Mouse (Mus musculus) hindbrain, embryonic 14.5 days (tissue): ENCODE results near the gene Olfr307. TPM values are rescaled to one million over a fixed set of nuclear protein-coding genes. Genes with fewer than 3 reads are reported as not detected.
"Not testable (repeated sequence)": the region's sequence is repeated elsewhere in the genome, so short reads cannot be mapped to it uniquely, and the experiment has no call there.

Experiments
- ATAC-seq: fragments of 200-750 bp; cut with Nextera tagmentation; 2 replicates; pipeline ENCODE4 v1.8.0; 2017; ENCODE audit warnings: moderate number of reproducible peaks, mild to moderate bottlenecking, moderate TSS enrichment, moderate library complexity; ENCODE audit not compliant: low FRiP score
- DNase-seq: peaks from one replicate; pipeline ENCODE4 v3.0.0-alpha.2; 2015; ENCODE audit warnings: low spot score
- H3K27ac ChIP-seq: fragments of 300-500 bp; sonication (generic); 2 replicates; pipeline ENCODE4 v1.5.1; 2014; ENCODE audit warnings: mild to moderate bottlenecking, moderate library complexity
- H3K27me3 ChIP-seq: fragments of 300-500 bp; sonication (generic); 2 replicates; pipeline ENCODE4 v1.6.1; 2014; ENCODE audit warnings: mild to moderate bottlenecking, low read length, mixed read lengths; ENCODE audit not compliant: control insufficient read depth, insufficient read depth
- H3K36me3 ChIP-seq: fragments of 300-500 bp; sonication (generic); replicated peaks from 2 replicates; pipeline ENCODE4 v1.6.1; 2014; ENCODE audit not compliant: control insufficient read depth, insufficient read depth
- H3K4me1 ChIP-seq: fragments of 300-500 bp; sonication (generic); replicated peaks from 2 replicates; pipeline ENCODE4 v1.6.1; 2014; ENCODE audit warnings: antibody characterized with exemption, low read length, mixed read lengths; ENCODE audit not compliant: control insufficient read depth, insufficient read depth
- H3K4me2 ChIP-seq: fragments of 300-500 bp; sonication (generic); replicated peaks from 2 replicates; pipeline ENCODE4 v1.6.1; 2014; ENCODE audit warnings: mild to moderate bottlenecking, moderate library complexity
- H3K4me3 ChIP-seq: fragments of 300-500 bp; sonication (generic); replicated peaks from 2 replicates; pipeline ENCODE4 v1.5.1; 2014; ENCODE audit warnings: mild to moderate bottlenecking, low read length
- H3K9ac ChIP-seq: fragments of 300-500 bp; sonication (generic); 2 replicates; pipeline ENCODE4 v1.6.1; 2014
- H3K9me3 ChIP-seq: fragments of 300-500 bp; sonication (generic); 2 replicates; pipeline ENCODE4 v1.6.1; 2016; ENCODE audit warnings: low read length; ENCODE audit not compliant: control insufficient read depth
- WGBS: fragments of 180-500 bp; shearing (Covaris S2); extraction: QIAGEN DNeasy Blood & Tissue Kit; methylation state at CpG from one replicate; pipeline ENCODE4 v1.1.7; 2014; 5-methylcytosine and 5-hydroxymethylcytosine counted together
- polyA plus RNA-seq: library from polyadenylated mRNA; unstranded; fragments of >200 nt; fragmentation: Nextera tagmentation; extraction: Ambion mirVana; gene quantifications from 2 replicates; pipeline ENCODE4 v1.2.1, GENCODE M21; 2014

The Olfr307 gene
- polyA plus RNA-seq, result not detected in 2 replicates

GRCm38 (mm10) chr7:86337486-86337885, at the start of gene Olfr307:
TSS of gene Olfr307 (minus strand) at chr7:86337586.
- Histone ChIP-seq H3K4me3 (no peak within 1 kb of the TSS), H3K27me3 (no peaks in the 10 kb centered on the region), H3K9me3 (no peaks in the 10 kb centered on the region), H3K36me3 (no peaks in the 10 kb centered on the region), H3K4me1 (no peaks in the 10 kb centered on the region), H3K9ac (no peak within 1 kb of the TSS), H3K27ac (no peak within 1 kb of the TSS), H3K4me2 (no peak within 1 kb of the TSS)
- no peak for DNase-seq
- no peak for ATAC-seq
- 87% methylated on average over 1 of the region's 1 CpGs for WGBS

DNA sequence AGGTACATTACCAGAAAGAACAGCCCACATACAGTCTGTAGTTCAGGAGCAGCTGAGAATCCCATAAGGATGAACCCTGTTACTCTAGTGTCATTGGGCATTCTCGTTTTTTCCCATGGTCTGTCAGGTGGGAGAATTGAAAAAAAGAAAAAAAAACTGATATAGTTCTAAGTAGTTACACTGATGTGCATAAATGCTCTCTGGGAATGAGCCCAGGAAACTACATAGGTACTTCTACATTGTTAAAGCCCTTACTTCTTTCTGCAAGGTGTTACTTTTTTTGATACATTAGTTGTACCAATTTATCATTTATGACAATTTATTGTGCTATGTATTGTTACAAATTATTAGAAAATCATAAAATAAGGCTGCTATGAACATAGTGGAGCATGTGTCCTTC, 49.2 kb upstream of the Olfr307 start, which contains the start of gene Olfr304:
TSS of gene Olfr304 (minus strand) at position 101 of the 400 bp plus-strand sequence.
- no peak for ATAC-seq
- WGBS, result 77% methylated on average over 1 of the region's 1 CpGs

GRCm38 (mm10) chr7:86385769-86386168, 48.4 kb upstream of the Olfr307 start:
- WGBS, result 74% methylated on average over 3 of the region's 3 CpGs
- DNase-seq (no peak), ATAC-seq (no peak)

More for the DNA sequence above, 49.2 kb upstream of the Olfr307 start, which contains the start of gene Olfr304:
- Histone ChIP-seq H3K4me3 (no peak within 1 kb of the TSS), H3K36me3 (no peaks in the 10 kb centered on the region), H3K4me2 (no peak within 1 kb of the TSS), H3K9ac (no peak within 1 kb of the TSS), H3K4me1 (no peaks in the 10 kb centered on the region), H3K27ac (no peak within 1 kb of the TSS), H3K9me3 (no peaks in the 10 kb centered on the region), H3K27me3 (no peaks in the 10 kb centered on the region)
- DNase-seq, result no peak

GRCm38 (mm10) chr7:86366828-86367227, 29.4 kb upstream of the Olfr307 start, which contains the start of gene Olfr305:
TSS of gene Olfr305 (minus strand) at chr7:86366928.
- WGBS, result 89% methylated on average over 1 of the region's 1 CpGs
- H3K27me3 ChIP-seq, result no peaks in the 10 kb centered on the region
- ATAC-seq, result no peak
- no peaks in the 10 kb centered on the region for H3K36me3 ChIP-seq
- H3K4me3 ChIP-seq, result no peak within 1 kb of the TSS
- H3K4me1 ChIP-seq, result no peaks in the 10 kb centered on the region
- no peak within 1 kb of the TSS for H3K9ac ChIP-seq
- H3K4me2 ChIP-seq, result no peak within 1 kb of the TSS
- no peak within 1 kb of the TSS for H3K27ac ChIP-seq
- DNase-seq, result no peak
- no peaks in the 10 kb centered on the region for H3K9me3 ChIP-seq

More at GRCm38 (mm10) chr7:86385769-86386168, 48.4 kb upstream of the Olfr307 start:
- no peaks in the 10 kb centered on the region for H3K27me3 ChIP-seq
- no peak overlapping the region for H3K4me2 ChIP-seq
- H3K4me3 ChIP-seq, result no peak overlapping the region
- no peak overlapping the region for H3K9ac ChIP-seq
- H3K4me1 ChIP-seq, result no peaks in the 10 kb centered on the region
- H3K27ac ChIP-seq, result no peak overlapping the region
- no peaks in the 10 kb centered on the region for H3K9me3 ChIP-seq
- no peaks in the 10 kb centered on the region for H3K36me3 ChIP-seq

GRCm38 (mm10) chr7:86346296-86346695, 8.9 kb upstream of the Olfr307 start:
- not testable (repeated sequence) for ATAC-seq

GRCm38 (mm10) chr7:86344253-86344652, 6.9 kb upstream of the Olfr307 start:
- DNase-seq (no peak), ATAC-seq (no peak)
- Histone ChIP-seq H3K9me3 (0 out of 2 replicates have a peak, but pooled peaks cover 11% of the 10 kb centered on the region), H3K36me3 (no peaks in the 10 kb centered on the region), H3K9ac (no peak overlapping the region), H3K27ac (no peak overlapping the region), H3K4me2 (no peak overlapping the region), H3K4me3 (no peak overlapping the region), H3K27me3 (no peaks in the 10 kb centered on the region), H3K4me1 (no peaks in the 10 kb centered on the region)
- WGBS, result 71% methylated on average over 3 of the region's 3 CpGs

More at GRCm38 (mm10) chr7:86346296-86346695, 8.9 kb upstream of the Olfr307 start:
- H3K27ac ChIP-seq, H3K36me3 ChIP-seq, H3K4me1 ChIP-seq, H3K9ac ChIP-seq, H3K4me2 ChIP-seq, H3K27me3 ChIP-seq, H3K4me3 ChIP-seq, DNase-seq: not testable (repeated sequence)
- 91% methylated on average over 9 of the region's 9 CpGs for WGBS
- 0 out of 2 replicates have a peak, but pooled peaks cover 11% of the 10 kb centered on the region for H3K9me3 ChIP-seq

GRCm38 (mm10) chr7:86342881-86343565, 5.6 kb upstream of the Olfr307 start:
- Histone ChIP-seq H3K4me1 (no peaks in the 10 kb centered on the region), H3K4me2 (no peak overlapping the region), H3K27me3 (no peaks in the 10 kb centered on the region), H3K4me3 (no peak overlapping the region), H3K36me3 (no peaks in the 10 kb centered on the region), H3K27ac (no peak overlapping the region), H3K9ac (no peak overlapping the region), H3K9me3 (0 out of 2 replicates have a peak, but pooled peaks cover 2% of the 10 kb centered on the region)
- no peak for DNase-seq
- WGBS, result 84% methylated on average over 14 of the region's 14 CpGs
- ATAC-seq, result no peak

GRCm38 (mm10) chr7:86325530-86325929, 11.9 kb downstream of the Olfr307 start, which contains the start of gene Olfr308:
TSS of gene Olfr308 (minus strand) at chr7:86325630.
- no peaks in the 10 kb centered on the region for H3K27me3 ChIP-seq
- no peaks in the 10 kb centered on the region for H3K9me3 ChIP-seq
- no peaks in the 10 kb centered on the region for H3K36me3 ChIP-seq
- no peak within 1 kb of the TSS for H3K27ac ChIP-seq
- ATAC-seq (no peak), DNase-seq (no peak)
- H3K4me1 ChIP-seq, result no peaks in the 10 kb centered on the region
- H3K4me3 ChIP-seq, result no peak within 1 kb of the TSS
- H3K9ac ChIP-seq, result no peak within 1 kb of the TSS
- no peak within 1 kb of the TSS for H3K4me2 ChIP-seq

- no peak for DNase-seq
- WGBS, result 90% methylated on average over 2 of the region's 2 CpGs
- Histone ChIP-seq H3K4me2 (no peak overlapping the region), H3K4me1 (no peaks in the 10 kb centered on the region), H3K27me3 (no peaks in the 10 kb centered on the region), H3K27ac (no peak overlapping the region), H3K36me3 (no peaks in the 10 kb centered on the region), H3K4me3 (no peak overlapping the region), H3K9ac (no peak overlapping the region), H3K9me3 (no peaks in the 10 kb centered on the region)
- ATAC-seq, result no peak
Observed at GRCm38 (mm10) chr7:86321323-86321722, 16.1 kb downstream of the Olfr307 start.
